Mouse (Mus musculus): ENCODE results near the gene Gm7534.
"Not testable (repeated sequence)": the region's sequence is repeated elsewhere in the genome, so short reads cannot be mapped to it uniquely, and the experiment has no call there.

Gene Gm7534

GRCm38 (mm10) chr4:134157558-134157957 is 45.2 kb downstream of the Gm7534 start:
- Histone ChIP-seq H3K27me3 (ENCODE audit: insufficient read depth, low read length) (no peaks in the 10 kb centered on the region), H3K9me3 (ENCODE audit: low read length) (no peaks in the 10 kb centered on the region), H3K36me3 (ENCODE audit: insufficient read depth, low read length) (peaks cover 61% of the 10 kb centered on the region), H3K4me3 (replicated peaks; ENCODE audit: low read length) (no peak overlapping the region), H3K4me1 (replicated peaks; ENCODE audit: low read depth, low read length) (no peaks in the 10 kb centered on the region; the same call in 1 of the 2 replicates)
- TF ChIP-seq POU5F1 (IDR thresholded peaks at IDR 0.05; ENCODE audit: borderline replicate concordance, low read length): no peak
- TF ChIP-seq NANOG (IDR thresholded peaks at IDR 0.05; ENCODE audit: borderline replicate concordance, low read length): no peak
- no peak for TF ChIP-seq CTCF (conservative IDR thresholded peaks at IDR 0.05; ENCODE audit: low read length)

GRCm38 (mm10) chr4:134156744-134157143 is 46.1 kb downstream of the Gm7534 start:
- no peaks in the 10 kb centered on the region for H3K9me3 ChIP-seq (ENCODE audit: low read length)
- no peaks in the 10 kb centered on the region; the same call in 1 of the 2 replicates for H3K4me1 ChIP-seq (replicated peaks; ENCODE audit: low read depth, low read length)
- no peaks in the 10 kb centered on the region for H3K27me3 ChIP-seq (ENCODE audit: insufficient read depth, low read length)
- H3K4me3 ChIP-seq (replicated peaks; ENCODE audit: low read length): no peak overlapping the region
- H3K36me3 ChIP-seq (ENCODE audit: insufficient read depth, low read length): peaks cover 69% of the 10 kb centered on the region
- no peak for TF ChIP-seq CTCF (conservative IDR thresholded peaks at IDR 0.05; ENCODE audit: low read length)
- no peak for TF ChIP-seq NANOG (IDR thresholded peaks at IDR 0.05; ENCODE audit: borderline replicate concordance, low read length)
- no peak for TF ChIP-seq POU5F1 (IDR thresholded peaks at IDR 0.05; ENCODE audit: borderline replicate concordance, low read length)

- no peak for TF ChIP-seq NANOG (IDR thresholded peaks at IDR 0.05; ENCODE audit: borderline replicate concordance, low read length)
- TF ChIP-seq POU5F1 (IDR thresholded peaks at IDR 0.05; ENCODE audit: borderline replicate concordance, low read length): no peak
- TF ChIP-seq CTCF (conservative IDR thresholded peaks at IDR 0.05; ENCODE audit: low read length): no peak
- no peaks in the 10 kb centered on the region for H3K9me3 ChIP-seq (ENCODE audit: low read length)
- H3K4me3 ChIP-seq (replicated peaks; ENCODE audit: low read length): no peak overlapping the region
- H3K4me1 ChIP-seq (replicated peaks; ENCODE audit: low read depth, low read length): no peaks in the 10 kb centered on the region; the same call in 1 of the 2 replicates
- H3K36me3 ChIP-seq (ENCODE audit: insufficient read depth, low read length): peaks cover 76% of the 10 kb centered on the region
- no peaks in the 10 kb centered on the region for H3K27me3 ChIP-seq (ENCODE audit: insufficient read depth, low read length)
These were observed 46.8 kb downstream of the Gm7534 start for GRCm38 (mm10) chr4:134155961-134156465.

- TF ChIP-seq POU5F1 (IDR thresholded peaks at IDR 0.05; ENCODE audit: borderline replicate concordance, low read length) (no peak), CTCF (conservative IDR thresholded peaks at IDR 0.05; ENCODE audit: low read length) (no peak), NANOG (IDR thresholded peaks at IDR 0.05; ENCODE audit: borderline replicate concordance, low read length) (no peak)
- H3K4me1 ChIP-seq (replicated peaks; ENCODE audit: low read depth, low read length): no peaks in the 10 kb centered on the region; the same call in 1 of the 2 replicates
- no peak overlapping the region for H3K4me3 ChIP-seq (replicated peaks; ENCODE audit: low read length)
- H3K27me3 ChIP-seq (ENCODE audit: insufficient read depth, low read length): no peaks in the 10 kb centered on the region
- H3K9me3 ChIP-seq (ENCODE audit: low read length): no peaks in the 10 kb centered on the region
- H3K36me3 ChIP-seq (ENCODE audit: insufficient read depth, low read length): peaks cover 81% of the 10 kb centered on the region
These were observed 47.3 kb downstream of the Gm7534 start for GRCm38 (mm10) chr4:134155531-134155930.

GRCm38 (mm10) chr4:134154354-134154753 is 48.5 kb downstream of the Gm7534 start:
- TF ChIP-seq CTCF (conservative IDR thresholded peaks at IDR 0.05; ENCODE audit: low read length) (no peak), POU5F1 (IDR thresholded peaks at IDR 0.05; ENCODE audit: borderline replicate concordance, low read length) (no peak), NANOG (IDR thresholded peaks at IDR 0.05; ENCODE audit: borderline replicate concordance, low read length) (no peak)
- Histone ChIP-seq H3K4me3 (replicated peaks; ENCODE audit: low read length) (no peak overlapping the region), H3K36me3 (ENCODE audit: insufficient read depth, low read length) (peaks cover 90% of the 10 kb centered on the region), H3K9me3 (ENCODE audit: low read length) (no peaks in the 10 kb centered on the region), H3K4me1 (replicated peaks; ENCODE audit: low read depth, low read length) (peaks cover 1% of the 10 kb centered on the region; the same call in 1 of the 2 replicates), H3K27me3 (ENCODE audit: insufficient read depth, low read length) (no peaks in the 10 kb centered on the region)

GRCm38 (mm10) chr4:134153656-134154055 is 49.1 kb downstream of the Gm7534 start:
- H3K4me3 ChIP-seq (replicated peaks; ENCODE audit: low read length): no peak overlapping the region
- H3K9me3 ChIP-seq (ENCODE audit: low read length): no peaks in the 10 kb centered on the region
- H3K4me1 ChIP-seq (replicated peaks; ENCODE audit: low read depth, low read length): peaks cover 6% of the 10 kb centered on the region; the same call in 1 of the 2 replicates
- no peak for TF ChIP-seq NANOG (IDR thresholded peaks at IDR 0.05; ENCODE audit: borderline replicate concordance, low read length)
- TF ChIP-seq POU5F1 (IDR thresholded peaks at IDR 0.05; ENCODE audit: borderline replicate concordance, low read length): no peak
- TF ChIP-seq CTCF (conservative IDR thresholded peaks at IDR 0.05; ENCODE audit: low read length): no peak
- H3K27me3 ChIP-seq (ENCODE audit: insufficient read depth, low read length): no peaks in the 10 kb centered on the region
- H3K36me3 ChIP-seq (ENCODE audit: insufficient read depth, low read length): peaks cover 93% of the 10 kb centered on the region

GRCm38 (mm10) chr4:134152112-134152511 is 50.7 kb downstream of the Gm7534 start:
- H3K9me3 ChIP-seq (ENCODE audit: low read length): no peaks in the 10 kb centered on the region
- H3K4me3 ChIP-seq (replicated peaks; ENCODE audit: low read length): no peak overlapping the region
- H3K4me1 ChIP-seq (replicated peaks; ENCODE audit: low read depth, low read length): peaks cover 14% of the 10 kb centered on the region
- H3K27me3 ChIP-seq (ENCODE audit: insufficient read depth, low read length): no peaks in the 10 kb centered on the region
- H3K36me3 ChIP-seq (ENCODE audit: insufficient read depth, low read length): peaks cover 94% of the 10 kb centered on the region
- TF ChIP-seq POU5F1 (IDR thresholded peaks at IDR 0.05; ENCODE audit: borderline replicate concordance, low read length) (no peak), NANOG (IDR thresholded peaks at IDR 0.05; ENCODE audit: borderline replicate concordance, low read length) (no peak), CTCF (conservative IDR thresholded peaks at IDR 0.05; ENCODE audit: low read length) (no peak)

GRCm38 (mm10) chr4:134149389-134149788 is 53.4 kb downstream of the Gm7534 start:
- Histone ChIP-seq H3K27me3 (ENCODE audit: insufficient read depth, low read length) (no peaks in the 10 kb centered on the region), H3K4me1 (replicated peaks; ENCODE audit: low read depth, low read length) (peaks cover 14% of the 10 kb centered on the region), H3K9me3 (ENCODE audit: low read length) (no peaks in the 10 kb centered on the region), H3K4me3 (replicated peaks; ENCODE audit: low read length) (no peak overlapping the region), H3K36me3 (ENCODE audit: insufficient read depth, low read length) (peaks cover 92% of the 10 kb centered on the region)
- TF ChIP-seq CTCF (conservative IDR thresholded peaks at IDR 0.05; ENCODE audit: low read length) (no peak), POU5F1 (IDR thresholded peaks at IDR 0.05; ENCODE audit: borderline replicate concordance, low read length) (no peak), NANOG (IDR thresholded peaks at IDR 0.05; ENCODE audit: borderline replicate concordance, low read length) (no peak)

- not testable (repeated sequence) for H3K4me3 ChIP-seq (replicated peaks; ENCODE audit: low read length); H3K9me3 ChIP-seq (ENCODE audit: low read length); H3K27me3 ChIP-seq (ENCODE audit: insufficient read depth, low read length)
- H3K4me1 ChIP-seq (replicated peaks; ENCODE audit: low read depth, low read length): peaks cover 15% of the 10 kb centered on the region
- H3K36me3 ChIP-seq (ENCODE audit: insufficient read depth, low read length): peaks cover 76% of the 10 kb centered on the region
These were observed 58.5 kb downstream of the Gm7534 start for GRCm38 (mm10) chr4:134144297-134144696.

All from E14TG2a.4 (cell line).